Mouse (Mus musculus) hindbrain, embryonic 14.5 days (tissue): Measurements from ENCODE around the gene Ssbp3. TPM values are rescaled to one million over a fixed set of nuclear protein-coding genes. Genes with fewer than 3 reads are reported as not detected.

Experiments used
- ATAC-seq: fragments of 200-750 bp; cut with Nextera tagmentation; 2 replicates; pipeline ENCODE4 v1.8.0; 2017; ENCODE audit warnings: moderate number of reproducible peaks, mild to moderate bottlenecking, moderate TSS enrichment, moderate library complexity; ENCODE audit not compliant: low FRiP score
- DNase-seq: peaks from one replicate; pipeline ENCODE4 v3.0.0-alpha.2; 2015; ENCODE audit warnings: low spot score
- H3K27ac ChIP-seq: fragments of 300-500 bp; sonication (generic); 2 replicates; pipeline ENCODE4 v1.5.1; 2014; ENCODE audit warnings: mild to moderate bottlenecking, moderate library complexity
- H3K27me3 ChIP-seq: fragments of 300-500 bp; sonication (generic); 2 replicates; pipeline ENCODE4 v1.6.1; 2014; ENCODE audit warnings: mild to moderate bottlenecking, low read length, mixed read lengths; ENCODE audit not compliant: control insufficient read depth, insufficient read depth
- H3K36me3 ChIP-seq: fragments of 300-500 bp; sonication (generic); replicated peaks from 2 replicates; pipeline ENCODE4 v1.6.1; 2014; ENCODE audit not compliant: control insufficient read depth, insufficient read depth
- H3K4me1 ChIP-seq: fragments of 300-500 bp; sonication (generic); replicated peaks from 2 replicates; pipeline ENCODE4 v1.6.1; 2014; ENCODE audit warnings: antibody characterized with exemption, low read length, mixed read lengths; ENCODE audit not compliant: control insufficient read depth, insufficient read depth
- H3K4me2 ChIP-seq: fragments of 300-500 bp; sonication (generic); replicated peaks from 2 replicates; pipeline ENCODE4 v1.6.1; 2014; ENCODE audit warnings: mild to moderate bottlenecking, moderate library complexity
- H3K4me3 ChIP-seq: fragments of 300-500 bp; sonication (generic); replicated peaks from 2 replicates; pipeline ENCODE4 v1.5.1; 2014; ENCODE audit warnings: mild to moderate bottlenecking, low read length
- H3K9ac ChIP-seq: fragments of 300-500 bp; sonication (generic); 2 replicates; pipeline ENCODE4 v1.6.1; 2014
- H3K9me3 ChIP-seq: fragments of 300-500 bp; sonication (generic); 2 replicates; pipeline ENCODE4 v1.6.1; 2016; ENCODE audit warnings: low read length; ENCODE audit not compliant: control insufficient read depth
- WGBS: fragments of 180-500 bp; shearing (Covaris S2); extraction: QIAGEN DNeasy Blood & Tissue Kit; methylation state at CpG from one replicate; pipeline ENCODE4 v1.1.7; 2014; 5-methylcytosine and 5-hydroxymethylcytosine counted together
- polyA plus RNA-seq: library from polyadenylated mRNA; unstranded; fragments of >200 nt; fragmentation: Nextera tagmentation; extraction: Ambion mirVana; gene quantifications from 2 replicates; pipeline ENCODE4 v1.2.1, GENCODE M21; 2014

Ssbp3 gene
- polyA plus RNA-seq, 1 experiment from 2014 or later, result 100 TPM

GRCm38 (mm10) chr4:106911951-106912688, 1.6 kb downstream of the Ssbp3 start:
- WGBS, result 0% methylated on average over 42 of the region's 73 CpGs
- Histone ChIP-seq H3K4me1 (peaks cover 57% of the 10 kb centered on the region), H3K9ac (peak overlapping the region; percentile 98), H3K27ac (peak overlapping the region; percentile 100), H3K36me3 (peaks cover 34% of the 10 kb centered on the region), H3K4me2 (peak overlapping the region; percentile 66), H3K9me3 (no peaks in the 10 kb centered on the region), H3K27me3 (no peaks in the 10 kb centered on the region), H3K4me3 (peak overlapping the region; percentile 76)
- DNase-seq (no peak), ATAC-seq (0 out of 2 replicates have a peak, but pooled peaks have one; percentile 9)

GRCm38 (mm10) chr4:106912689-106913041, 2.2 kb downstream of the Ssbp3 start:
- H3K4me1 ChIP-seq, result peaks cover 52% of the 10 kb centered on the region
- ATAC-seq, result no peak
- H3K27me3 ChIP-seq, result no peaks in the 10 kb centered on the region
- peaks cover 39% of the 10 kb centered on the region for H3K36me3 ChIP-seq
- DNase-seq, result no peak
- peak overlapping the region; percentile 98 for H3K9ac ChIP-seq
- H3K9me3 ChIP-seq, result no peaks in the 10 kb centered on the region
- peak overlapping the region; percentile 76 for H3K4me3 ChIP-seq
- peak overlapping the region; percentile 66 for H3K4me2 ChIP-seq
- peak overlapping the region; percentile 100 for H3K27ac ChIP-seq
- WGBS, result 3% methylated on average over 6 of the region's 6 CpGs

- H3K4me2 ChIP-seq, result peak overlapping the region; percentile 66
- peak overlapping the region; percentile 98 for H3K9ac ChIP-seq
- no peak for ATAC-seq
- no peaks in the 10 kb centered on the region for H3K27me3 ChIP-seq
- H3K27ac ChIP-seq, result no peak overlapping the region
- H3K9me3 ChIP-seq, result no peaks in the 10 kb centered on the region
- peaks cover 48% of the 10 kb centered on the region for H3K36me3 ChIP-seq
- 15% methylated on average over 9 of the region's 9 CpGs for WGBS
- DNase-seq, result no peak
- H3K4me3 ChIP-seq, result peak overlapping the region; percentile 76
- peaks cover 52% of the 10 kb centered on the region for H3K4me1 ChIP-seq
These were observed 3.0 kb downstream of the Ssbp3 start for GRCm38 (mm10) chr4:106913411-106914049.

GRCm38 (mm10) chr4:106915265-106915664, 4.8 kb downstream of the Ssbp3 start:
- Histone ChIP-seq H3K4me2 (peak overlapping the region; percentile 66), H3K9ac (peak overlapping the region; percentile 34), H3K27ac (no peak overlapping the region), H3K27me3 (no peaks in the 10 kb centered on the region), H3K9me3 (no peaks in the 10 kb centered on the region), H3K4me3 (peak overlapping the region; percentile 76; the same call in 1 of the 2 replicates), H3K4me1 (peaks cover 37% of the 10 kb centered on the region), H3K36me3 (peaks cover 64% of the 10 kb centered on the region)
- DNase-seq, result no peak
- 68% methylated on average over 8 of the region's 8 CpGs for WGBS
- ATAC-seq, result no peak

- Histone ChIP-seq H3K4me3 (no peak overlapping the region), H3K9me3 (no peaks in the 10 kb centered on the region), H3K9ac (no peak overlapping the region), H3K27me3 (no peaks in the 10 kb centered on the region), H3K4me2 (no peak overlapping the region), H3K27ac (no peak overlapping the region), H3K36me3 (peaks cover 91% of the 10 kb centered on the region), H3K4me1 (peaks cover 54% of the 10 kb centered on the region)
- ATAC-seq (no peak), DNase-seq (no peak)
- 56% methylated on average over 1 of the region's 1 CpGs for WGBS
These were observed 7.8 kb downstream of the Ssbp3 start for GRCm38 (mm10) chr4:106918263-106918662.

GRCm38 (mm10) chr4:106920119-106920518, 9.6 kb downstream of the Ssbp3 start:
- H3K27ac ChIP-seq, result no peak overlapping the region
- no peak overlapping the region for H3K9ac ChIP-seq
- DNase-seq (no peak), ATAC-seq (no peak)
- no peak overlapping the region for H3K4me3 ChIP-seq
- H3K27me3 ChIP-seq, result no peaks in the 10 kb centered on the region
- H3K4me1 ChIP-seq, result peaks cover 35% of the 10 kb centered on the region
- WGBS, result 95% methylated on average over 4 of the region's 4 CpGs
- H3K9me3 ChIP-seq, result no peaks in the 10 kb centered on the region
- no peak overlapping the region for H3K4me2 ChIP-seq
- peaks cover 97% of the 10 kb centered on the region for H3K36me3 ChIP-seq

GRCm38 (mm10) chr4:106921375-106922336, 11.2 kb downstream of the Ssbp3 start:
- Histone ChIP-seq H3K36me3 (peaks cover 97% of the 10 kb centered on the region), H3K27ac (0 out of 2 replicates have a peak overlapping the region, but pooled peaks have one; percentile 20), H3K4me1 (peaks cover 24% of the 10 kb centered on the region), H3K4me3 (no peak overlapping the region), H3K4me2 (no peak overlapping the region), H3K27me3 (no peaks in the 10 kb centered on the region), H3K9me3 (no peaks in the 10 kb centered on the region), H3K9ac (no peak overlapping the region)
- ATAC-seq (peak; percentile 61; the same call in 1 of the 2 replicates), DNase-seq (no peak)
- 65% methylated on average over 9 of the region's 9 CpGs for WGBS

- H3K27me3 ChIP-seq, result no peaks in the 10 kb centered on the region
- whole genome bisulfite sequencing, result 61% methylated on average over 3 of the region's 3 CpGs
- H3K4me1 ChIP-seq, result peaks cover 24% of the 10 kb centered on the region
- no peak overlapping the region for H3K4me3 ChIP-seq
- H3K9ac ChIP-seq, result no peak overlapping the region
- peaks cover 85% of the 10 kb centered on the region for H3K36me3 ChIP-seq
- ATAC-seq, result no peak
- no peak overlapping the region for H3K4me2 ChIP-seq
- no peak for DNase-seq
- H3K27ac ChIP-seq, result no peak overlapping the region
- no peaks in the 10 kb centered on the region for H3K9me3 ChIP-seq
These were observed 12.4 kb downstream of the Ssbp3 start for GRCm38 (mm10) chr4:106922919-106923318.

GRCm38 (mm10) chr4:106924175-106924574, 13.7 kb downstream of the Ssbp3 start:
- Histone ChIP-seq H3K4me3 (no peak overlapping the region), H3K27ac (no peak overlapping the region), H3K9me3 (no peaks in the 10 kb centered on the region), H3K9ac (no peak overlapping the region), H3K36me3 (peaks cover 81% of the 10 kb centered on the region), H3K27me3 (no peaks in the 10 kb centered on the region), H3K4me2 (no peak overlapping the region), H3K4me1 (peaks cover 25% of the 10 kb centered on the region)
- 93% methylated on average over 4 of the region's 4 CpGs for WGBS
- no peak for ATAC-seq
- no peak for DNase-seq
